Mouse (Mus musculus) ES-Bruce4 (cell line): Measurements from ENCODE around the gene Apbb2. TPM values are rescaled to one million over a fixed set of nuclear protein-coding genes. Genes with fewer than 3 reads are reported as not detected.

Source experiments
- H3K27ac ChIP-seq: 2 replicates; pipeline ENCODE4 v1.5.1; 2012; ENCODE audit warnings: low read length, inconsistent platforms; ENCODE audit not compliant: insufficient read depth
- H3K27me3 ChIP-seq: 2 replicates; pipeline ENCODE4 v1.6.1; 2012; ENCODE audit warnings: mild to moderate bottlenecking, low read length, inconsistent platforms; ENCODE audit not compliant: control insufficient read depth, poor library complexity, insufficient read depth, severe bottlenecking
- H3K36me3 ChIP-seq: 2 replicates; pipeline ENCODE4 v1.6.1; 2012; ENCODE audit warnings: inconsistent platforms, mild to moderate bottlenecking, low read length, moderate library complexity; ENCODE audit not compliant: control insufficient read depth, poor library complexity, insufficient read depth, severe bottlenecking
- H3K4me1 ChIP-seq: one replicate; pipeline ENCODE4 v1.8.1; 2011; ENCODE audit warnings: low read length; ENCODE audit not compliant: control insufficient read depth, insufficient read depth
- H3K4me3 ChIP-seq: 2 replicates; pipeline ENCODE4 v1.5.1; 2011; ENCODE audit warnings: low read depth, mild to moderate bottlenecking, low read length
- H3K9ac ChIP-seq: 2 replicates; pipeline ENCODE4 v1.6.1; 2012; ENCODE audit warnings: low read depth, mild to moderate bottlenecking, inconsistent platforms; ENCODE audit not compliant: poor library complexity, severe bottlenecking
- H3K9me3 ChIP-seq: replicated peaks from 2 replicates; pipeline ENCODE4 v1.6.1; 2012; ENCODE audit warnings: mild to moderate bottlenecking, low read length, inconsistent platforms; ENCODE audit not compliant: control insufficient read depth, poor library complexity, insufficient read depth, severe bottlenecking
- CTCF ChIP-seq: IDR thresholded peaks from one replicate; pipeline ENCODE4 v1.8.1; 2011; ENCODE audit warnings: low read depth, low read length
- EP300 ChIP-seq: IDR thresholded peaks from 2 replicates; pipeline ENCODE4 v1.6.1; 2011; ENCODE audit warnings: low read depth, low read length; ENCODE audit not compliant: insufficient read depth
- POLR2A ChIP-seq: IDR thresholded peaks from one replicate; pipeline ENCODE4 v1.8.1; 2011; ENCODE audit warnings: low read length; ENCODE audit not compliant: insufficient read depth
- polyA plus RNA-seq: library from polyadenylated mRNA; stranded (reverse); fragments of >200 nt; gene quantifications from 2 replicates; pipeline ENCODE4 v1.2.4, GENCODE M21; 2011; ENCODE audit warnings: low read depth; ENCODE audit not compliant: missing spikeins, insufficient read depth, insufficient read length

Gene Apbb2
- polyA plus RNA-seq, 1 experiment = 39.0 TPM

DNA sequence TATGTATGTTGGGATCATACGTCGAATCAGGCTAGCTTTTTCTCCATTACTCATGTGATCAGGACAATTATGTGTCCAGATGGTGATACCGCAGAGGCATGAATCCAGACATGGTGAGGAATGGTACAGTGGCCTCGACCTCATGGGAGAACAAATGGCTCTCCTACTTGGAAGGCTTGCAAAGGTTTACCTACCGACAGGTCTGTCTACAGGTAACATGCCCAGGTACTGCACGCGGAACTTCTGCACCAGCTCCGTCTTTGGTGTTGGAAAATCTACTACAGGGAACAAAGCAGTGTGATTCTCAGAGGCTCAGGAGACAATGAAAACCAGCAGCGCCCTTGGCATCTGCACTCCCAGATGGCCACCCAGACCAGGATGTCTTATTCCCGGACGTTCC, 307.8 kb downstream of the Apbb2 start:
- TF ChIP-seq CTCF = no peak
- TF ChIP-seq POLR2A = no peak
- no peak for TF ChIP-seq EP300
- no peak overlapping the region for H3K27ac ChIP-seq
- H3K9me3 ChIP-seq = no peaks in the 10 kb centered on the region
- no peaks in the 10 kb centered on the region for H3K4me1 ChIP-seq
- H3K4me3 ChIP-seq = no peak overlapping the region
- no peak overlapping the region for H3K9ac ChIP-seq
- no peaks in the 10 kb centered on the region for H3K36me3 ChIP-seq
- H3K27me3 ChIP-seq = no peaks in the 10 kb centered on the region

- no peak overlapping the region for H3K4me3 ChIP-seq
- no peaks in the 10 kb centered on the region for H3K4me1 ChIP-seq
- no peak overlapping the region for H3K27ac ChIP-seq
- no peak for TF ChIP-seq POLR2A
- no peak for TF ChIP-seq CTCF
- no peak for TF ChIP-seq EP300
- H3K9ac ChIP-seq = no peak overlapping the region
- H3K9me3 ChIP-seq = no peaks in the 10 kb centered on the region
- no peaks in the 10 kb centered on the region for H3K36me3 ChIP-seq
- H3K27me3 ChIP-seq = no peaks in the 10 kb centered on the region
These were observed 308.3 kb downstream of the Apbb2 start for GRCm38 (mm10) chr5:66310328-66310727.

GRCm38 (mm10) chr5:66305511-66305910, 313.1 kb downstream of the Apbb2 start:
- H3K36me3 ChIP-seq = 0 out of 2 replicates have a peak, but pooled peaks cover 3% of the 10 kb centered on the region
- no peaks in the 10 kb centered on the region for H3K4me1 ChIP-seq
- peaks cover 12% of the 10 kb centered on the region for H3K9me3 ChIP-seq
- H3K4me3 ChIP-seq = no peak overlapping the region
- H3K27me3 ChIP-seq = no peaks in the 10 kb centered on the region
- H3K9ac ChIP-seq = no peak overlapping the region
- no peak overlapping the region for H3K27ac ChIP-seq
- TF ChIP-seq POLR2A (no peak), EP300 (no peak), CTCF (no peak)

- no peak overlapping the region for H3K9ac ChIP-seq
- no peaks in the 10 kb centered on the region for H3K27me3 ChIP-seq
- no peak overlapping the region for H3K27ac ChIP-seq
- H3K4me3 ChIP-seq = no peak overlapping the region
- 0 out of 2 replicates have a peak, but pooled peaks cover 3% of the 10 kb centered on the region for H3K36me3 ChIP-seq
- TF ChIP-seq POLR2A = no peak
- H3K4me1 ChIP-seq = no peaks in the 10 kb centered on the region
- H3K9me3 ChIP-seq = peaks cover 12% of the 10 kb centered on the region
These were observed 314.1 kb downstream of the Apbb2 start for GRCm38 (mm10) chr5:66304300-66305067.

- Histone ChIP-seq H3K4me1 (no peaks in the 10 kb centered on the region), H3K9me3 (peaks cover 12% of the 10 kb centered on the region), H3K9ac (no peak overlapping the region), H3K27ac (no peak overlapping the region), H3K4me3 (no peak overlapping the region), H3K36me3 (peaks cover 3% of the 10 kb centered on the region; the same call in 1 of the 2 replicates), H3K27me3 (no peaks in the 10 kb centered on the region)
- TF ChIP-seq CTCF (no peak), EP300 (no peak)
These were observed 315.7 kb downstream of the Apbb2 start for GRCm38 (mm10) chr5:66302873-66303272.

DNA sequence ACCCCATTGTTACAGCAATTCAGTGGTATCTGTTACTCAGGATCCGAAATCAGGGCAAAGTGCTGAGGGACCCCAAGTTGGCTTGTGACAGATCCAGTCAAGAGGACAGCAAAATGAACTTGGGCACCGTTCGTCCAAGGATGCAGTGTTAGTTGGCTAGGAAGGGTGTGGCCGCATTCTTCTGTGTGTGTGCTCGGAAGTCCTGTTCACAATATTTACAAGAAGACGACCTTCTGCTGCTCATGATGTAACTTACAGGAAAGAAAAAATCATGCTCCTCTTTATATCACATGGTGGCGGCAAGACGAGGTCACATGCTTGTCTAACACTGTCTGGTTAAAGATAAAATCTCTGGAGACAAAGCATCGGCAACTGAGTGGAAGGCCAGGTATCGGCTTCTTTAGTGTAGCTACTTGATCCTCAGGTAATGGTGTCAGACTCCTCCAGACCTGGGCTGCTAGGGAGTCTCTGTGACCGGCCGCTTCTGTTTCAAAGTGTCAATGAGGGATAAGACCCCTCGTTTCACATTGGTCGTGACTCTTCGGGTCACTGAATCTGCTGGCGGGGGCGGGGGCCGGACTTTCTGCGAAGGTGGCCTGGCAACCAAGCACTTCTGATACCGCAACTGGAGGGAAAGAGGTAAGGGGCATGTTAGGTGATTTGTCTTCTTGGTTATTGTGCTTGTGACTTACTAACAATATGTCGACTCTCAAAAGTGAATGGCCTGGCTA, 316.3 kb downstream of the Apbb2 start:
- no peaks in the 10 kb centered on the region for H3K4me1 ChIP-seq
- no peak overlapping the region for H3K27ac ChIP-seq
- H3K9ac ChIP-seq = no peak overlapping the region
- no peaks in the 10 kb centered on the region for H3K27me3 ChIP-seq
- no peak overlapping the region for H3K4me3 ChIP-seq
- peaks cover 3% of the 10 kb centered on the region; the same call in 1 of the 2 replicates for H3K36me3 ChIP-seq
- peaks cover 12% of the 10 kb centered on the region for H3K9me3 ChIP-seq
- TF ChIP-seq EP300 = no peak
- no peak for TF ChIP-seq POLR2A
- TF ChIP-seq CTCF = no peak
